Mouse (Mus musculus) liver, embryonic 16.5 days (tissue): ENCODE data around the gene Ell. TPM values are rescaled to one million over a fixed set of nuclear protein-coding genes. Genes with fewer than 3 reads are reported as not detected.

Experiments
- ATAC-seq: fragments of 200-750 bp; cut with Nextera tagmentation; 2 replicates; pipeline ENCODE4 v1.8.0; 2017; ENCODE audit warnings: low read depth, mild to moderate bottlenecking, moderate number of reproducible peaks, moderate library complexity
- H3K27ac ChIP-seq: fragments of 300-500 bp; sonication (generic); 2 replicates; pipeline ENCODE4 v1.5.1; 2014; ENCODE audit warnings: mild to moderate bottlenecking, low read length
- H3K27me3 ChIP-seq: fragments of 300-500 bp; sonication (generic); 2 replicates; pipeline ENCODE4 v1.6.1; 2014; ENCODE audit warnings: low read depth, low read length, mixed read lengths; ENCODE audit not compliant: control insufficient read depth, insufficient read depth
- H3K36me3 ChIP-seq: fragments of 300-500 bp; sonication (generic); 2 replicates; pipeline ENCODE4 v1.6.1; 2014; ENCODE audit warnings: mild to moderate bottlenecking; ENCODE audit not compliant: control insufficient read depth, insufficient read depth
- H3K4me1 ChIP-seq: fragments of 300-500 bp; sonication (generic); 2 replicates; pipeline ENCODE4 v1.6.1; 2014; ENCODE audit warnings: low read depth, low read length, mixed read lengths; ENCODE audit not compliant: control insufficient read depth
- H3K4me2 ChIP-seq: fragments of 300-500 bp; sonication (generic); 2 replicates; pipeline ENCODE4 v1.6.1; 2014; ENCODE audit warnings: low read depth, low read length, mixed read lengths
- H3K4me3 ChIP-seq: fragments of 300-500 bp; sonication (generic); 2 replicates; pipeline ENCODE4 v1.5.1; 2014; ENCODE audit warnings: low read depth, mild to moderate bottlenecking, low read length
- H3K9ac ChIP-seq: fragments of 300-500 bp; sonication (generic); 2 replicates; pipeline ENCODE4 v1.6.1; 2014; ENCODE audit warnings: low read depth, low read length
- H3K9me3 ChIP-seq: fragments of 300-500 bp; sonication (generic); replicated peaks from 2 replicates; pipeline ENCODE4 v1.6.1; 2016; ENCODE audit warnings: low read length; ENCODE audit not compliant: control insufficient read depth
- WGBS: fragments of 180-500 bp; shearing (Covaris S2); extraction: QIAGEN DNeasy Blood & Tissue Kit; methylation state at CpG from one replicate; pipeline ENCODE4 v1.1.7; 2014; ENCODE audit not compliant: insufficient replicate concordance; 5-methylcytosine and 5-hydroxymethylcytosine counted together
- polyA plus RNA-seq: library from polyadenylated mRNA; unstranded; fragments of >200 nt; fragmentation: Nextera tagmentation; extraction: Ambion mirVana; gene quantifications from 2 replicates; pipeline ENCODE4 v1.2.1, GENCODE M21; 2015

The Ell gene
- polyA plus RNA-seq, 1 experiment from 2014 or later: 16.8 TPM

GRCm38 (mm10) chr8:70540507-70541071, 1.3 kb downstream of the Ell start:
- Histone ChIP-seq H3K27me3 (no peaks in the 10 kb centered on the region), H3K36me3 (peaks cover 3% of the 10 kb centered on the region; the same call in 1 of the 2 replicates), H3K27ac (peak overlapping the region; percentile 100), H3K9ac (peak overlapping the region; percentile 94), H3K4me1 (peaks cover 54% of the 10 kb centered on the region), H3K4me3 (peak overlapping the region; percentile 88), H3K4me2 (peak overlapping the region; percentile 90), H3K9me3 (no peaks in the 10 kb centered on the region)
- no peak for ATAC-seq
- WGBS: 17% methylated on average over 7 of the region's 7 CpGs

- Histone ChIP-seq H3K36me3 (no peaks in the 10 kb centered on the region), H3K27ac (peak overlapping the region; percentile 100), H3K4me1 (peaks cover 58% of the 10 kb centered on the region), H3K9me3 (no peaks in the 10 kb centered on the region), H3K27me3 (no peaks in the 10 kb centered on the region), H3K4me2 (peak overlapping the region; percentile 90), H3K9ac (peak overlapping the region; percentile 94), H3K4me3 (peak overlapping the region; percentile 88)
- 59% methylated on average over 5 of the region's 5 CpGs for WGBS
- ATAC-seq: no peak
Measured at GRCm38 (mm10) chr8:70541081-70541480, 1.8 kb downstream of the Ell start.

- Histone ChIP-seq H3K9me3 (no peaks in the 10 kb centered on the region), H3K9ac (no peak overlapping the region), H3K4me3 (no peak overlapping the region), H3K4me2 (peak overlapping the region; percentile 22), H3K4me1 (peaks cover 70% of the 10 kb centered on the region), H3K36me3 (no peaks in the 10 kb centered on the region), H3K27ac (peak overlapping the region; percentile 88), H3K27me3 (no peaks in the 10 kb centered on the region)
- peak; percentile 38 for ATAC-seq
- 48% methylated on average over 6 of the region's 6 CpGs for WGBS
Measured at GRCm38 (mm10) chr8:70544200-70544687, 5.0 kb downstream of the Ell start.

GRCm38 (mm10) chr8:70546412-70546811, 7.2 kb downstream of the Ell start:
- peaks cover 62% of the 10 kb centered on the region for H3K4me1 ChIP-seq
- no peaks in the 10 kb centered on the region for H3K36me3 ChIP-seq
- H3K27ac ChIP-seq: no peak overlapping the region
- no peak for ATAC-seq
- H3K9ac ChIP-seq: no peak overlapping the region
- WGBS: 47% methylated on average over 4 of the region's 4 CpGs
- H3K9me3 ChIP-seq: no peaks in the 10 kb centered on the region
- H3K4me2 ChIP-seq: no peak overlapping the region
- H3K4me3 ChIP-seq: no peak overlapping the region
- no peaks in the 10 kb centered on the region for H3K27me3 ChIP-seq

- Histone ChIP-seq H3K27ac (0 out of 2 replicates have a peak overlapping the region, but pooled peaks have one; percentile 23), H3K36me3 (no peaks in the 10 kb centered on the region), H3K4me1 (peaks cover 66% of the 10 kb centered on the region), H3K27me3 (no peaks in the 10 kb centered on the region), H3K9me3 (no peaks in the 10 kb centered on the region), H3K9ac (no peak overlapping the region), H3K4me3 (no peak overlapping the region), H3K4me2 (no peak overlapping the region)
- no peak for ATAC-seq
- WGBS: 72% methylated on average over 6 of the region's 6 CpGs
Measured at GRCm38 (mm10) chr8:70547762-70548161, 8.5 kb downstream of the Ell start.

- ATAC-seq: no peak
- Histone ChIP-seq H3K9ac (no peak overlapping the region), H3K27ac (no peak overlapping the region), H3K4me1 (peaks cover 66% of the 10 kb centered on the region), H3K4me2 (no peak overlapping the region), H3K36me3 (no peaks in the 10 kb centered on the region), H3K4me3 (no peak overlapping the region), H3K9me3 (no peaks in the 10 kb centered on the region), H3K27me3 (no peaks in the 10 kb centered on the region)
- WGBS: 53% methylated on average over 10 of the region's 10 CpGs
Measured at GRCm38 (mm10) chr8:70549412-70550184, 10.3 kb downstream of the Ell start.

- H3K36me3 ChIP-seq: no peaks in the 10 kb centered on the region; the same call in 1 of the 2 replicates
- H3K9me3 ChIP-seq: no peaks in the 10 kb centered on the region
- 34% methylated on average over 3 of the region's 3 CpGs for WGBS
- H3K4me1 ChIP-seq: peaks cover 59% of the 10 kb centered on the region
- H3K27me3 ChIP-seq: no peaks in the 10 kb centered on the region
- ATAC-seq: no peak
- H3K4me2 ChIP-seq: no peak overlapping the region
- no peak overlapping the region for H3K4me3 ChIP-seq
- H3K9ac ChIP-seq: no peak overlapping the region
- no peak overlapping the region; the same call in 1 of the 2 replicates for H3K27ac ChIP-seq
Measured at GRCm38 (mm10) chr8:70551558-70552161, 12.4 kb downstream of the Ell start.

GRCm38 (mm10) chr8:70552836-70553235, 13.6 kb downstream of the Ell start:
- no peaks in the 10 kb centered on the region for H3K9me3 ChIP-seq
- H3K36me3 ChIP-seq: no peaks in the 10 kb centered on the region; the same call in 1 of the 2 replicates
- no peak for ATAC-seq
- H3K27ac ChIP-seq: 0 out of 2 replicates have a peak overlapping the region, but pooled peaks have one; percentile 7
- H3K4me2 ChIP-seq: no peak overlapping the region
- no peak overlapping the region for H3K9ac ChIP-seq
- 19% methylated on average over 1 of the region's 1 CpGs for WGBS
- no peaks in the 10 kb centered on the region for H3K27me3 ChIP-seq
- peaks cover 66% of the 10 kb centered on the region for H3K4me1 ChIP-seq
- no peak overlapping the region for H3K4me3 ChIP-seq
